Mouse (Mus musculus) forebrain, postnatal 0 days (tissue): ENCODE data around the gene Gpr161. TPM values are rescaled to one million over a fixed set of nuclear protein-coding genes. Genes with fewer than 3 reads are reported as not detected.
"Not testable (repeated sequence)": the region's sequence is repeated elsewhere in the genome, so short reads cannot be mapped to it uniquely, and the experiment has no call there.

Experiments
- ATAC-seq: fragments of 200-750 bp; cut with Nextera tagmentation; 2 replicates; pipeline ENCODE4 v1.8.0; 2017; ENCODE audit warnings: mild to moderate bottlenecking, moderate library complexity
- DNase-seq: peaks from one replicate; pipeline ENCODE4 v3.0.0-alpha.2; 2015
- H3K27ac ChIP-seq: fragments of 300-500 bp; sonication (generic); 2 replicates; pipeline ENCODE4 v1.5.1; 2014; ENCODE audit warnings: low read depth, mild to moderate bottlenecking, antibody characterized with exemption, low read length, moderate library complexity, mixed read lengths
- H3K27me3 ChIP-seq: fragments of 300-500 bp; sonication (generic); 2 replicates; pipeline ENCODE4 v1.6.1; 2014; ENCODE audit warnings: mild to moderate bottlenecking, low read length, mixed read lengths; ENCODE audit not compliant: insufficient read depth
- H3K36me3 ChIP-seq: fragments of 300-500 bp; sonication (generic); 2 replicates; pipeline ENCODE4 v1.6.1; 2014; ENCODE audit warnings: mild to moderate bottlenecking, moderate library complexity; ENCODE audit not compliant: insufficient read depth
- H3K4me1 ChIP-seq: fragments of 300-500 bp; sonication (generic); 2 replicates; pipeline ENCODE4 v1.6.1; 2014; ENCODE audit warnings: antibody characterized with exemption; ENCODE audit not compliant: insufficient read depth
- H3K4me2 ChIP-seq: fragments of 300-500 bp; sonication (generic); 2 replicates; pipeline ENCODE4 v1.6.1; 2014; ENCODE audit warnings: low read depth, mild to moderate bottlenecking, moderate library complexity
- H3K4me3 ChIP-seq: fragments of 300-500 bp; sonication (generic); 2 replicates; pipeline ENCODE4 v1.5.1; 2014; ENCODE audit warnings: low read depth, low read length, mixed read lengths
- H3K9ac ChIP-seq: fragments of 300-500 bp; sonication (generic); 2 replicates; pipeline ENCODE4 v1.6.1; 2014; ENCODE audit warnings: mild to moderate bottlenecking
- H3K9me3 ChIP-seq: fragments of 300-500 bp; sonication (generic); 2 replicates; pipeline ENCODE4 v1.6.1; 2016; ENCODE audit warnings: low read length
- CTCF ChIP-seq: sonication (generic); IDR thresholded peaks from 2 replicates; pipeline ENCODE4 v1.5.1; 2016; ENCODE audit warnings: antibody characterized with exemption, control low read depth, low read depth
- whole genome bisulfite sequencing: fragments of 180-500 bp; shearing (Covaris S2); extraction: QIAGEN DNeasy Blood & Tissue Kit; methylation state at CpG from one replicate; pipeline ENCODE4 v1.1.7; 2014; 5-methylcytosine and 5-hydroxymethylcytosine counted together
- polyA plus RNA-seq: library from polyadenylated mRNA; unstranded; fragments of >200 nt; fragmentation: Nextera tagmentation; extraction: Ambion mirVana; gene quantifications from 2 replicates; pipeline ENCODE4 v1.2.1, GENCODE M21; 2015
- total RNA-seq: library from RNA; depleted of rRNA; stranded (reverse); fragments of >200 nt; gene quantifications from 2 replicates; pipeline ENCODE4 v1.2.3, GENCODE M21; 2014

Gpr161 gene
- total and polyA plus RNA-seq, 2 experiments from 2014 or later = 2.8 to 51.0 TPM

GRCm38 (mm10) chr1:165327831-165328230 is 32.2 kb downstream of the Gpr161 start:
- Histone ChIP-seq H3K9ac (no peak overlapping the region), H3K9me3 (no peaks in the 10 kb centered on the region), H3K27me3 (no peaks in the 10 kb centered on the region), H3K4me3 (no peak overlapping the region), H3K4me1 (no peaks in the 10 kb centered on the region), H3K36me3 (peaks cover 13% of the 10 kb centered on the region), H3K4me2 (no peak overlapping the region), H3K27ac (no peak overlapping the region)
- ATAC-seq (no peak), DNase-seq (no peak)
- WGBS = 89% methylated on average over 5 of the region's 5 CpGs
- no peak for TF ChIP-seq CTCF

- not testable (repeated sequence) for H3K27ac ChIP-seq, H3K9me3 ChIP-seq, H3K4me3 ChIP-seq, H3K27me3 ChIP-seq, DNase-seq, H3K9ac ChIP-seq, H3K36me3 ChIP-seq, H3K4me1 ChIP-seq, ATAC-seq, H3K4me2 ChIP-seq
- 95% methylated on average over 17 of the region's 17 CpGs for WGBS
Measured at GRCm38 (mm10) chr1:165328384-165329289, 33.0 kb downstream of the Gpr161 start.

GRCm38 (mm10) chr1:165330859-165331258 is 35.3 kb downstream of the Gpr161 start:
- no peaks in the 10 kb centered on the region; the same call in 1 of the 2 replicates for H3K36me3 ChIP-seq
- no peak overlapping the region for H3K27ac ChIP-seq
- TF ChIP-seq CTCF = no peak
- H3K4me1 ChIP-seq = no peaks in the 10 kb centered on the region
- ATAC-seq (no peak), DNase-seq (no peak)
- H3K4me3 ChIP-seq = no peak overlapping the region
- H3K9me3 ChIP-seq = no peaks in the 10 kb centered on the region
- H3K27me3 ChIP-seq = no peaks in the 10 kb centered on the region
- no peak overlapping the region for H3K9ac ChIP-seq
- H3K4me2 ChIP-seq = no peak overlapping the region

- H3K4me3 ChIP-seq = no peak overlapping the region
- H3K4me1 ChIP-seq = no peaks in the 10 kb centered on the region
- no peak overlapping the region for H3K4me2 ChIP-seq
- DNase-seq = no peak
- no peak overlapping the region for H3K27ac ChIP-seq
- no peaks in the 10 kb centered on the region for H3K9me3 ChIP-seq
- H3K36me3 ChIP-seq = no peaks in the 10 kb centered on the region
- no peak overlapping the region for H3K9ac ChIP-seq
- no peak for ATAC-seq
- no peak for TF ChIP-seq CTCF
- no peaks in the 10 kb centered on the region for H3K27me3 ChIP-seq
- 85% methylated on average over 3 of the region's 3 CpGs for WGBS
Measured at GRCm38 (mm10) chr1:165332797-165333196, 37.2 kb downstream of the Gpr161 start.

- Histone ChIP-seq H3K4me2 (no peak overlapping the region), H3K9ac (no peak overlapping the region), H3K4me3 (no peak overlapping the region), H3K27me3 (no peaks in the 10 kb centered on the region), H3K9me3 (no peaks in the 10 kb centered on the region), H3K4me1 (no peaks in the 10 kb centered on the region), H3K36me3 (no peaks in the 10 kb centered on the region), H3K27ac (no peak overlapping the region)
- 64% methylated on average over 7 of the region's 7 CpGs for WGBS
- ATAC-seq = no peak
- no peak for DNase-seq
- no peak for TF ChIP-seq CTCF
Measured at GRCm38 (mm10) chr1:165342126-165342525, 46.5 kb downstream of the Gpr161 start.

- DNase-seq = no peak
- Histone ChIP-seq H3K27me3 (no peaks in the 10 kb centered on the region), H3K36me3 (no peaks in the 10 kb centered on the region), H3K27ac (no peak overlapping the region), H3K9me3 (no peaks in the 10 kb centered on the region), H3K4me1 (no peaks in the 10 kb centered on the region), H3K9ac (no peak overlapping the region; the same call in 1 of the 2 replicates), H3K4me3 (no peak overlapping the region), H3K4me2 (no peak overlapping the region)
- WGBS = 27% methylated on average over 4 of the region's 4 CpGs
- no peak for TF ChIP-seq CTCF
- ATAC-seq = peak; percentile 64
Measured at GRCm38 (mm10) chr1:165344453-165344852, 48.9 kb downstream of the Gpr161 start.

GRCm38 (mm10) chr1:165348627-165349026 is 53.0 kb downstream of the Gpr161 start:
- Histone ChIP-seq H3K27ac (no peak overlapping the region), H3K4me2 (no peak overlapping the region), H3K27me3 (no peaks in the 10 kb centered on the region), H3K36me3 (peaks cover 7% of the 10 kb centered on the region), H3K9me3 (no peaks in the 10 kb centered on the region), H3K4me3 (no peak overlapping the region), H3K4me1 (no peaks in the 10 kb centered on the region), H3K9ac (no peak overlapping the region)
- no peak for TF ChIP-seq CTCF
- ATAC-seq (no peak), DNase-seq (no peak)
